Mouse (Mus musculus) ZHBTc4 (cell line): ENCODE measurements around the gene Dct.
A peak's percentile ranks its signal among the peaks of the same experiment; 100 is the strongest.

ENCODE experiments used
- DNase-seq: peaks from one replicate; pipeline ENCODE4 v3.0.0-alpha.2; 2011; ENCODE audit warnings: low read depth, low spot score

The Dct gene

DNA sequence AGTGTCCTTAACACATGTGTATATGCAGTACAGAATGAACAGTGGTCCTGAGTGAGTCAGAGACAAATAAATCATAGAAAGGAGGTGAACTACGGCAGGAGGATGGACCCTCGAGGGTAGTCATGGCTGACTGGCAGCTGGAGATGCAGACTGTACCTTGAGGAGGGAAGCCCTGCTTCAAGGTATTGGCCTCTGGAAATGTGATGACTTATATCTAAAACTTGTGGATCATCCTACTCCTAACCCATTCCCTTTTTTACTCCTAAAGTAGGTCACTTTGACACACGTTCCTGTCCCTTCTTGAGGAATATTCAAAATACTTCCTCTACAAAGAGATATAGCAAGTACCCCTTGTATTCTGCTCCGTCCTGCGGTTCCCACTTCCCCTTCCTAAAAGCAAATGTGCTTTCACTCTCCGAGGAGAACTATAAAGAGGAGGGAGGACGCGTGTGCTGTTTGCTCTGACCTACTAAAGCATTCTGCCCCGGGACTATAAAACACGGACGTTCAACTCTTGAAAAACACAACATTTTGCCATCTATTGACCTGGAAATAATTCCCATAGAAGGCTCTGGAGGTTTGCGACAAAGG, 2.3 kb downstream of the Dct start:
- DNase-seq = no peak

DNA sequence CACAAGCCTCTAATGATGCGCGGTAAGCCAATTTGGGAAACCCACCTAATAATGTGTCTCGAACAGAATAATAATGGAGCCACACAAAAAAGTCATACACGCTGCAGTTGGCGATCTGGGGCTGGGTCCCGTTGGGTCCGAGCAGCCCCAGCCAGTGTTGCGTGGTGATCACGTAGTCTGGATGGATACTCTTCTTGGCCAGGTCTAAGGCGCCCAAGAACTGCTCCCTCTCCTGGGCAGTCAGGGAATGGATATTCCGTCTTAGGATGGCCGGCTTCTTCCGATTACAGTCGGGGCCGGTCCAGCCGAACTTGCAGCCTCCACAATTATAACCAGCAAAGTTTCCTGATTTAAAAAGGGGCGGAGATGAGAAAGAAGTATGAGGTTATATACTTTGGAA, 9.1 kb downstream of the Dct start:
- DNase-seq = peak; percentile 80

DNA sequence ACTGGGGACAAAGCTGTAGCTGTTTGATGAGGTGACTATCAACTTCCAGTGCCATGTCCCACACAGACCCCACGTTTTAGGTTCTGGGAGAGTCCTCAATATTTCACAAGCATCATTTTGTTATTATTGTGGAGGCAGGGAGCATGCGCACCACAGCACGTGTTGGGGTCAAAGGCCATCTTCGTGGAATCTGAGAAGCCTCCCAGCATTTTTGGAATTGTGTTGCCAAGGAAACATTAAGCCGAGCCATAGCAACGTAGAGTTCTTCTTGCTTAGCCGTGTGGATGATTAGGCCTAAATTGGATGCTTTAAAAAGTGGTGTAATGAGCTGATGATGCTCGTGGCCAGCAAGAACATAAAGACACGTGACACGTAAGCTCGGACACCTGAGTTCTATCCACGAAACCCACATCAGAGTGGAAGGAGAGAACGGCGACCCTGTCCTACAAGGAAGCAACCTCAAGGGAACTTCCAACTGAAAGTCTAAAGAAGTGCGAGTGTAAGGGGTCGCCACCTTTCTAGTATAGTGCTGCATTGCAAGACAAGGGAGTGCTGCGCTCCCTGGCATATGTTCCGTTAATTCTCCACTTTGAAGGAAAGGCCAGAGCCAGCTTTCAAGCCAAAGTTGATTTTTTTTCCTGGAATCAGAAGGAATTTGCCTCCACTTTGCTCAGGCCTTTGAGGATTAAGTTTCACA, 9.8 kb downstream of the Dct start:
- DNase-seq = no peak

DNA sequence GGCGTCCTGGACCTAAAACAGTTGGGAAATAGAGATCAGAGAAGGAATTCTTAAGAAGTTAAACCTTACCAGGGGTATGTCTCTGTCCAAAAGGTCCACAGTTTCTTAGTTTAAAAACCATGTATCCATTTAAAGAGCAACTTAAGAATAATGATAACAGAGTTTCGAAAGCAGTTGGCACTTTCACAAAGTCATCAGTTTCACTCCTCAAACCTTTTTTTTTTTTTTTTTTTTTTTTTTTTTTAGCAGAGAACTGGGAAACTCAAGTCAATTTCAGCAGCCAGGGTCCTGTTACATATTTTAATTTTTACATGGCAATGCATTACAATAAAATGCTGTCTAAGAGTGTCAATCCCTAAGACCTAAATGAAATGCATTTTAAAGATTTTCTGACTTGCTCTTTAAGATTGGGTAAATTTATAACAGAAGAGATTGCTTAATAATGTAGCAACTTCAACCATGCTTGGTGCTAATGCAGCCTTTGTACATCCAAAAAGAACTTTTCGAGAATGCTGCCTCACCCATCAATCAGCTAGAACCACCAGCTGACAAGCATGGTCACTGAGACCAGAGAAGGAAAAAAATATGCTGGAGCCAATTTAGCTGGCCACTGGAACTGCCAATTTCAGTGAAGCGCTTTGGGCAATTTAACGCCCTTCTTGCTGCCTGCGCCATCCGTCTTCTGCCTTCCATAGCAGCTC, 11.3 kb downstream of the Dct start:
- no peak for DNase-seq

DNA sequence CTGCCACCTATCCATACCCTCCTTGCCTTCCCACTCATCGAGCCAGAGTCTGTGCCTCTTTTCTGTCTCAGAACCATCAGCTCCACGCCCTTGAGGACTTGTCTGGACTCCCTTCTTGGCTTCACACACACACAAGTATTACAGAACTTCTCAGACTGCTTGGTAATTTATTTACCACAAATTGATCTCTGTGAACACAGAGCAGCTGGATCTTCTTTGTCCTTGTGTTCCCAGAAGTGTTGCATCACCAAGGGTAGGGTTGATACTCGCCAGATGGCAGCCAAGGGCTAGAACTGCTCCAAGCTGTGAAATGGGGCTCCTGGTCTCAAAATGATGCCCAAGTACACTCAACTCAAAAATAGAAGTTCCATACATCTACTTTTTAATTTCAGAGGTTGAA, 13.0 kb downstream of the Dct start:
- DNase-seq = no peak

DNA sequence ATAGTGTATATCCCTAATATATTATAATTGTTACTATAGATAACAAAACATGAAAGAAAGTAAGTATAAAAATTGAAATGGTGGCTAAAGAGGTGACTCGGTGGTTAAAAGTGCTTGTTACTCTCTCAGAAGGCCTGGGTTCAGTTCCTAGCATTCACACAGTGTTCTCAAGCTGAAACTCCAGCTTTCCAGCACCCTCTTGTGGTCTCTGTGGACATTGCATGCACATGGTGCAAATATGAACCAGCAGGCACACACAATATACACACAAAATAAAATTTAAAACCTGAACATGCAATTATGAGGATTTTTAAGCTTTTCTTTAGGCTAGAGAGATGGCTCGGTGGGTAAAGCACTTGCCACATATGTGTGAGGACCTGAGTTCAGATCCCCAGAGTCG, 24.5 kb downstream of the Dct start:
- peak; percentile 68 for DNase-seq

DNA sequence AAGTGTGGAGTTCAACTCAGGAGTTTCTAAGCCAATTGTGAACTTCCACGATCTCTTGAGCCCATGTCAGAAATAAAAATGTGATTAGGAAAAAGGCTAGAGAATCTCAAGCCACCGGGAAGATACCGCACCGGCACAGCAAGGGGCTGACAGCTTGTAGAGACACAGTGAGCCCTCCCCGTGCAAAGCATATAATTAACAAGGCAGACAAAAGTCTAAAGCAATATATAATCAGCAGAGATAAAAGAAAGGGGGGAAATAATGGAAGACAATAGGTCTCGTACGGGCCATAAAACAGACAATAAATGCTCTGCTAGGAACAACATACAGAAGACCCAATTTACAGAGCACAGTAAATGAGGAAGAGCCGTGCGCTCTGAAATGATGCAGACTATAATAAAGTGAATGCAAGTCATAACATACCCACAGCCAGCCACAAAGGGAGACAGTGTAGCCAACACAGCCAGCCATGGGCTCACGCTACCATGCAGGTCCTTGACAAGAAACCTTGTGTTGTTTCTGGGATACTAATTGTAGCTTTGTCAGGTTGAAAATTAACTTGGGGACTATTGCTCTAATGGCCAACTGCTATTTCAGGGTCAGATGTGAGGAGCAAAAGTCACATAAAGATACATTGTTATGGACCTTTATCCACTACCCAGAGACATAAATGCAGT, 30.0 kb downstream of the Dct start:
- no peak for DNase-seq

DNA sequence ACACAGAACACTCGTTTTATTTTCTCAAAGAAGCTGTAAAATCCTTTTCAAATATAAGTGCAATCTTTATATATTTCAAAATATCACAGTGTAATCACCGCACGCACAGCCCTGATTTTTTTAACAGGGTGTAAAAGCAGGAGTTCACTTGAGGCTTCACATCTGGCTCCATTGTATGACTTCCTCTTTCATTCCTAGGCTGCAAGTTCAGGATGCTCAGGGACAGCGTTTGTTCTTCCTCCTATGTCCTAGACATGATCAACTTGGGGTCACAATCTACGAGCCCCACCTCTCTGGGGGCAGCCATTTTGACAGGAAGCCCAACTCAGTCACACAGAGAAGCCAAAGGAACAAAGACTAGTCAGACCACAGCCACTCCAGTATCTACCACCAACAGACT, 32.7 kb downstream of the Dct start:
- no peak for DNase-seq

DNA sequence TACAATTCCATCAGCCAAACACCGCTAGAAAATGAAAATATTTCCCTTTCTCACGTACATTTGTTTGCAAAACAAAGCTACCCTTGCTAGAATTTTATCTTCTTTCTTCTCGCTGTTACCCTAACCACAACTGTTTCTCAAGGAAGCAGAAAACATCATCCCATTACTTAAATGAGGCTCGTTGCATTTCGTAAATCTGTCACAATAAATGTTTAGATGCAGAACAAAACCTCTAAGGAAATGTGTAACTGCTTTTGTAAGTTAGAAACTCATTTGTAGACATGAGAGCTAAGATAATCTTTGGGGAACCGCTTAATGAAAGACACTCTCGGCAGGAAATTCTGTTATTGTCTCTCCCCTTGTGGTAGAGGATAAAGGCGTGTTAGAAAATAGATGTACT, 38.8 kb downstream of the Dct start:
- no peak for DNase-seq

DNA sequence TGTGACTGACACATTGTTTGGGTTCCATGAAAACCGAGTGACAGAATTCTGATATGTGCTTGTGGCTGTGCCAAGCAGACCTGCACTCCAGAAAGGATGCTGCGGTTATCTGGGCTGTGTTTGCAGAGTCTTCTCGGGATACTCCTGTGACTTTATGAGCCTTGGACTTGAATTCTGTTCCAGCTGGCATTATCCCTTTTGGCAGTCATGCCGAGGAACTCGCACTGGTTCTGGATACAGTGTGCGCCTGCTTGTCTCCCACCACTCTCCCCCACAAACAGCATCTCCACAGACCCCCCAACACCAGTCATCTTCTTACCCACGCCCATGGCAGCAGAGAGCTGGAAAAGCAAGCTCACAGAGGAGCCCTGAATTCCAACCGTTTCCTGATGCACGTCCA, 42.5 kb downstream of the Dct start:
- DNase-seq = no peak

DNA sequence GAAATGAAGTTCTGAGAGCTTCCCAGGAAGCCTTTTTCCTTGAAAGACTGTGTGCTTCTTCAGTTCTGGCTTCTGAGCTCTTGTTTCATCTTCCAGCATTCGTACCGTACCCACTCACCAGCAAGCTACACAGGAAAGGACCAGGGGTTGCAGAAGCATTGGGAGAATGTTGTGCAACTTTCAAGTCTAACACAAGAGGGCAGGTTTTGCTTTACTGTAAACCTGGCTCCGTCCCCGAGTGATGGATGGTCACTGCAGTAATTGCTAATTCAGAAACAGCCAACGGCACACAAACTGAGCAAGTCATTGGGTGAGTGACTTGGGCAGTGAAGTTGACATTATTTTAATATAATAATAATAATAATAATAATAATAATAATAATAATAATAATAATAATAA, 46.3 kb downstream of the Dct start:
- DNase-seq = peak; percentile 34

DNA sequence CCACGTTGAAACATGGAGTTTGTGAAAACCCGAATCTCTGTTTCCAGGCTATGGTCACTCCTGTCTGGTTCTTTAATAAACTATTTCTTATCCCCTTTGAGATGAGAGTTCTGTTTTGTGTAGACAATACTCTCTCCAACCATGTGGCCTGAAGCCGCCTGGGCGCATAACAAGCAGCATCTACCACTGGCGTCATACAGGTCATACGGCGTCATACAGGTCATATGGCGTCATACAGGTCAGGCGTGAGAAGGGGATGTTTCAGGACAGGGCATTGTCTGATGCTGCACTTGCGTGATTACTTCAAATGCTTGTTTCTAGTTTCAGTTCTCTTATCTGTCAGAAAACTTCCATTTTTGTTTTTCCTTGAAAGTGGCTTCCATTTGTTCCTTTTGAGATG, 47.6 kb downstream of the Dct start:
- DNase-seq = no peak

DNA sequence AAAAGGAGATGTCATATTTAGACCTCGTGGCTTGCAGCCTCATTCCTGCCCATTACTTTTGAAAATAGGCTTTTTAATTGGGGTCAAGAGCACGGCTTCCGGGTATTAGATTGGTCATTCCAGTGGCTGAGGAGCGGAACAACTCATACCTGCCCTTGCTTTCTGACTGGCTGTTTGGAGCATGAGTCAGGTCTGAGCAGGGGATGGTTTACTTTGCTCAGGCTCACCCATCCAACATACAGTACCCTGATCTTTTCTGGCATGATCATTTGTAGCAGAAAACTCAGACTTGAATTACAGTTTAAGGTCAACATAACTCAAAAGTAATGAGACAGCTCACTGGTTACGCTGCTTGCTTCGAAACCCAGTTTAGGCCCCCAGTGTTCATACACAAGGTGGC, 58.2 kb downstream of the Dct start:
- no peak for DNase-seq

DNA sequence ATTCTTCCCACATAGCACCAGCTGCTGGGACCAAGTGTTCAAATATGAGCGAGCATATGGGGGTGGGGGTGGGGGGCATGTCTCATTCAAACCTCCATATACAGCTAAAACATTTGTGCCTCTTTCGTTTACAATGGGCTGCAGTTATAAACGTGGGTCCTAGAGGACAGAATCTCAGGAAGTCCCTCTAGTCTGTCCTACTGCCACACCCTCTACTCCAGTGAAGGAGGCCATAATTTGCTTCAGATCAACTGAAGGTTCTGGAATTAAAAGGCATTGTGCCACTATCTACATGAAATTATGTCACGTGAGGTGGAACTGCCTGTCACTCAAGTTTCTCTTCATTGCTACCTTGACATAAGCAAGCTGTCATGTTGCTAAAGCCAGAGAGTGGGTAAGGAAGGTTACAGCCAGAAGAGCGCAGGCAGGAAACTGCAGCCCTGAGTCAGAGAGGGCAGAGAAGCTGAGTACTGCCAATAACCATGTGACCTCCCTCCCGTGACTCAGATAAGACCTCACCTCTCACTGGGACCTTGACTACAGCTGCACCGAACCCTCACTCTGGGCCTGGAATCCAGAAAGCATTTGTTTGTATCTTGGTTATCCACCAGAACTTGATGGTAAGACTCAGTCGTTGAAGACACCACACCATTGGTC, 59.3 kb downstream of the Dct start:
- DNase-seq = no peak

DNA sequence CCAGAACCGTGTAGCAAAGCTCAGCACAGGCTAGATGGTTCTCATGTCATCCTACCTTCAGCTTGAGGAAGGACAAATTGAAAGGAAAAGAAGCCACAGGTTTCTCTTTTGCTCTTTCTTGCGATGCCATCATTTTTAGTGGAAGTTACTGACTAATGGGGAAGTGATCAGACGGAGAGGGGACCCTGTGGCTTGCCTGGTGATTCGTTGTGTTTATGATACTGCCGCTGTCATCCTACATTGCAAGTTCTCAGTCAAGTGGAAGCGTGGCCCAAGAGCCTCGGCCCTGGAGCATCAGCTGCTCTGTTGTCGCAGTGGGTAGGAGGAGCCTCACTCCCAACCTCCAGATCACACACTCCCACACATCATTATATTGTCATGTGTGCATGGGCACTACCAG, 61.8 kb downstream of the Dct start:
- DNase-seq = no peak

DNA sequence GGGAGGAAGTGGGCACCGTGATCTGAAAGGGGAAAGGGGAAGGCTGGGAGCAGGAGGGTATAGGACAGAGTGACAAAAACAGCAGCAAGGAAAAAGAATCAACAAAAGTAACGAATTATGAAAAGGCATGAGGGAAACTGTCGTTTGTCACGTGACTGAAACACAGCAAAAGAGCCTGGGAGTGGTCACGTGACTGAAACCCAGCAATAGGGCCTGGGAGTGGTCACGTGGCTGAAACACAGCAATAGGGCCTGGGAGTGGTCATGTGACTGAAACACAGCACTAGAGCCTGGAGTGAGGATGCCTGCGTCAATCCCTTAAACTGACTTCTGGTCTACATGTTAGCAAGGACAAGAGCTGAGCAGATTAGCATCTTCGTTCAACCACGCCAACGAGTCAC, 63.6 kb downstream of the Dct start:
- DNase-seq = peak; percentile 21

DNA sequence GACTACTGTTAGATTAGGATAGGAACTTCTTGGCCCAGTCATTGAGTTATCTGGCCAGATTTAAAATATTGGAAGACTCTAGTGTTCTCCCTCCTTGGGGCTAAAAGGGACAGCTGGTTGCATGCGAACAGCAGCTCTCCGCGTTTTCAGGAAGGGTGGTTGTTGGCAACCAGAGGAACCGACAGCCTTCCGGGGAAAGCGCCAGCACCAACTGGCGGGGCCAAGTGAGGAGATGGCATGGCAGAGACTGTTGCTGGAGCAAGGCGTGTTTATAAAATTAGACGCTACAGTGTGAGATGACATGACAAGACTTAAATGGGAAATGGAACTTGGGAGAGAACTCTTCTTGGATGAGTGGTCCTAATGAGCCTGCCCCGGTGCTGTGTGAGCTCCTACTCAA, 70.5 kb downstream of the Dct start:
- DNase-seq = no peak

DNA sequence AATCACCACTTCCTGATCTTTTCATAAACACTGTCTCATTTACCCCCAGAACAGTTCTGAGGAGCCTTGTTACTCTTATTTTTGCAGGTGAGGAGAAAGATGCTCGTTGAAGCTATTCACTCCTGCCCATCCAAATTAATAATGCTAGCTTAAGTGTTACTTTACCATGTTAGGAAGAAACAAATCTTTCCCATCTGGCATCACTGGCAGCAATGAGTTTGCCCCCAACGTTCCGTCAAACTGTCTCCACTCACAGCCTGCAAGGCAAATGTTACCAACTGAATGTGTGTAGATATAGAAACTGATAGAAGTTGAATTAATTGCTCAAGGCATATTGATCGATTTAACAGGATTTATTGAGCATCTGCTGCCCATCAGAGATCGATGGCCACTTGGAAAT, 79.5 kb downstream of the Dct start:
- no peak for DNase-seq
